Mouse (Mus musculus) inflammation-experienced regulatory T-cells (primary cell): Measurements from ENCODE around the gene Hmg20b. TPM values are rescaled to one million over a fixed set of nuclear protein-coding genes. Genes with fewer than 3 reads are reported as not detected.

Source experiments
- polyA plus RNA-seq, 2 experiments: library from polyadenylated mRNA; unstranded; fragments of 100-300 nt; shearing (Covaris generic); gene quantifications; one replicate each; pipeline ENCODE4 v1.2.1; 2017

The Hmg20b gene
- 10 to 100 TPM; 35.3 to 47.8 TPM for polyA plus RNA-seq

GRCm38 (mm10) chr10:81350351-81351063 lies at the start of gene Hmg20b:
Gene Hmg20b (minus strand): TSS chr10:81350480.

GRCm38 (mm10) chr10:81392781-81393185 lies 42.5 kb upstream of the Hmg20b start, which contains the start of gene Smim24:
Gene Smim24 (plus strand): TSS chr10:81393051.

GRCm38 (mm10) chr10:81388505-81389055 lies 38.3 kb upstream of the Hmg20b start, which contains the start of gene Gm48552:
Gene Gm48552 (plus strand): TSS chr10:81389005.

GRCm38 (mm10) chr10:81383802-81384604 lies 33.7 kb upstream of the Hmg20b start, which contains the start of the genes Dohh and Gm48551:
Gene Dohh (plus strand): TSS chr10:81384428.
Gene Gm48551 (plus strand): TSS chr10:81384466.

GRCm38 (mm10) chr10:81377793-81378552 lies 27.7 kb upstream of the Hmg20b start, which contains the start of gene Fzr1:
Gene Fzr1 (minus strand): TSS chr10:81378516.

GRCm38 (mm10) chr10:81365672-81366476 lies 15.6 kb upstream of the Hmg20b start, which contains the start of gene 4930404N11Rik:
Gene 4930404N11Rik (minus strand): TSS chr10:81365816.

GRCm38 (mm10) chr10:81356991-81357844 lies 6.9 kb upstream of the Hmg20b start, which contains the start of gene Mfsd12:
Gene Mfsd12 (plus strand): TSS chr10:81357491.

GRCm38 (mm10) chr10:81342686-81343505 lies 7.4 kb downstream of the Hmg20b start, which contains the start of gene Gipc3:
Gene Gipc3 (minus strand): TSS chr10:81343266.

GRCm38 (mm10) chr10:81328386-81328785 lies 21.9 kb downstream of the Hmg20b start, which contains the start of gene Tbxa2r:
Gene Tbxa2r (plus strand): TSS chr10:81328731.

GRCm38 (mm10) chr10:81320550-81321347 lies 29.5 kb downstream of the Hmg20b start, which contains the start of gene Cactin:
Gene Cactin (plus strand): TSS chr10:81321103.

Other genes with a start within 250 kb of the Hmg20b start
- gene Map2k2, start 244.6 kb downstream of the Hmg20b start, polyA plus RNA-seq, result 100 to 1,000 TPM; 173 to 181 TPM
- gene Zbtb7a, start 215.3 kb downstream of the Hmg20b start, polyA plus RNA-seq, result 10 to 100 TPM; 80.7 to 89.3 TPM
- gene Pias4, start 182.6 kb downstream of the Hmg20b start, polyA plus RNA-seq, result 10 to 100 TPM; 47.9 to 52.2 TPM
- 100 to 1,000 TPM; 560 to 709 TPM for gene Eef2, start 173.8 kb downstream of the Hmg20b start, polyA plus RNA-seq
- 100 to 1,000 TPM in 1 of 2 experiments, 10 to 100 TPM in 1; 79.0 to 108 TPM for gene Dapk3, start 167.5 kb downstream of the Hmg20b start, polyA plus RNA-seq
- under 1 TPM in 1 of 2 experiments, not detected in 1; 0.19 TPM for gene 4930442H23Rik, start 166.6 kb downstream of the Hmg20b start, polyA plus RNA-seq
- 1 to 10 TPM in 1 of 2 experiments, under 1 TPM in 1; 0.34 to 3.1 TPM for gene Nmrk2, start 148.4 kb downstream of the Hmg20b start, polyA plus RNA-seq
- gene Atcay, start 119.6 kb downstream of the Hmg20b start, polyA plus RNA-seq, result 1 to 10 TPM; 1.6 to 5.6 TPM
- gene Zfr2, start 117.3 kb downstream of the Hmg20b start, polyA plus RNA-seq, result 1 to 10 TPM; 7.6 TPM
- 100 to 1,000 TPM in 1 of 2 experiments, 10 to 100 TPM in 1; 57.1 to 143 TPM for gene Matk, start 97.5 kb downstream of the Hmg20b start, polyA plus RNA-seq
- gene Mrpl54, start 83.5 kb downstream of the Hmg20b start, polyA plus RNA-seq, result 10 to 100 TPM; 81.0 to 96.1 TPM
- gene Apba3, start 83.5 kb downstream of the Hmg20b start, polyA plus RNA-seq, result 10 to 100 TPM; 42.7 to 44.7 TPM
- 10 to 100 TPM; 19.3 to 24.9 TPM for gene Tjp3, start 58.9 kb downstream of the Hmg20b start, polyA plus RNA-seq
- gene Pip5k1c, start 57.5 kb downstream of the Hmg20b start, polyA plus RNA-seq, result 10 to 100 TPM; 83.6 to 95.1 TPM
- 10 to 100 TPM; 61.4 to 82.7 TPM for gene Cactin, start 29.4 kb downstream of the Hmg20b start, polyA plus RNA-seq
- gene Tbxa2r, start 21.7 kb downstream of the Hmg20b start, polyA plus RNA-seq, result 10 to 100 TPM; 63.1 to 66.4 TPM
- gene Gipc3, start 7.2 kb downstream of the Hmg20b start, polyA plus RNA-seq, result under 1 TPM in 1 of 2 experiments, not detected in 1; 0.49 TPM
- gene Mfsd12, start 7.0 kb upstream of the Hmg20b start, polyA plus RNA-seq, result 1 to 10 TPM; 4.9 to 7.1 TPM
- gene 4930404N11Rik, start 15.3 kb upstream of the Hmg20b start, polyA plus RNA-seq, result 1 to 10 TPM; 1.7 to 4.3 TPM
- 10 to 100 TPM; 62.2 to 65.0 TPM for gene Fzr1, start 28.0 kb upstream of the Hmg20b start, polyA plus RNA-seq
- 10 to 100 TPM; 30.8 to 32.1 TPM for gene Dohh, start 33.9 kb upstream of the Hmg20b start, polyA plus RNA-seq
- gene Gm48551, start 34.0 kb upstream of the Hmg20b start, polyA plus RNA-seq, result 1 to 10 TPM; 2.6 to 5.0 TPM
- 1 to 10 TPM in 1 of 2 experiments, under 1 TPM in 1; 0.57 to 1.1 TPM for gene Gm48552, start 38.5 kb upstream of the Hmg20b start, polyA plus RNA-seq
- 1 to 10 TPM in 1 of 2 experiments, not detected in 1; 5.5 TPM for gene Smim24, start 42.6 kb upstream of the Hmg20b start, polyA plus RNA-seq
- gene Nfic, start 105.2 kb upstream of the Hmg20b start, polyA plus RNA-seq, result 10 to 100 TPM; 20.7 to 22.4 TPM
- under 1 TPM; 0.24 to 0.31 TPM for gene Celf5, start 132.2 kb upstream of the Hmg20b start, polyA plus RNA-seq
- 100 to 1,000 TPM in 1 of 2 experiments, 10 to 100 TPM in 1; 98.8 to 103 TPM for gene Ncln, start 145.9 kb upstream of the Hmg20b start, polyA plus RNA-seq
- gene S1pr4, start 149.7 kb upstream of the Hmg20b start, polyA plus RNA-seq, result 10 to 100 TPM; 59.0 to 73.6 TPM
- 10 to 100 TPM; 29.0 to 32.4 TPM for gene Gna15, start 173.7 kb upstream of the Hmg20b start, polyA plus RNA-seq
- gene Gna11, start 194.7 kb upstream of the Hmg20b start, polyA plus RNA-seq, result 10 to 100 TPM; 15.9 to 26.6 TPM
- 1,000 to 10,000 TPM; 1,037 to 1,181 TPM for gene Aes, start 209.0 kb upstream of the Hmg20b start, polyA plus RNA-seq
- gene Tle2, start 224.1 kb upstream of the Hmg20b start, polyA plus RNA-seq, result 1 to 10 TPM; 2.8 to 5.1 TPM